Mouse (Mus musculus): Measurements from ENCODE around the gene Tmigd3.
A peak's percentile ranks its signal among the peaks of the same experiment; 100 is the strongest.

Gene Tmigd3

DNA sequence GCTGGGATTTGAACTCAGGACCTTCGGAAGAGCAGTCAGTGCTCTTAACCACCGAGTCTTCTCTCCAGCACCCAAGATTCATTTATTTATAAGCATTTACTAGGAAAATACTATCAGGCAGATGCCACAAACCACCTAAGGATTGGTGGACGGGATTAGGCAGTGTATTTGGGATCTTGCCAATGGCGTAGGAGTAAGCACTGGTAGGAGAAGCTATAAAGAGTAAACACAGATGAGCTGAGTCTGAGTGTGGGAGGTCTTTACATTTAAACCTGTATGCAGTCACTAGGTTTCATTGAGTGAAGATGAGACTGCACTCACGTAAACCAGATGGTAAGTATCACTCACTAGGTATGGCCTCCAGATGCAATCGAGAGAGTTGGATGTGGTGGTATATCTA, 63.2 kb downstream of the Tmigd3 start:
- no peak for DNase-seq (ENCODE audit: low spot score)

DNA sequence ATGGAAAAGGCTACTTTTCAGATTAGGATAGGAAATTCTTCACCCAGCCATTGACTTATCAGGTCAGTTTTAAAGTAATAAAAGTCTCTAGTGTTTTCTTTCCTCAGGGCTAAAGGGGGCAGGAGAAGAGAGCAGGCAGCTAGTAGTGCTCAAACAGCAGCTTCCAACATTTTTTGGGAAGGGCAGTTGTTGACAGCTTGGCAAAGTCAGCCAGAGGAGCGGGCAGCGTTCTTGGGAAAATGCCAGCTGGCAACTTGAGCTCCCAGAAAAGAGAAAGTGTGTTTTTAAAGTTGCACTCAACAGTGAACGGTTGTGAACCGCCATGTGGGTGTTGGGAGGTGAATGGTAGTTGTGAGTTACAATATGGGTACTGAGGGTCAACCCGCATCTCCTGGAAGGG, 64.3 kb downstream of the Tmigd3 start:
- no peak for DNase-seq (ENCODE audit: low spot score)

DNA sequence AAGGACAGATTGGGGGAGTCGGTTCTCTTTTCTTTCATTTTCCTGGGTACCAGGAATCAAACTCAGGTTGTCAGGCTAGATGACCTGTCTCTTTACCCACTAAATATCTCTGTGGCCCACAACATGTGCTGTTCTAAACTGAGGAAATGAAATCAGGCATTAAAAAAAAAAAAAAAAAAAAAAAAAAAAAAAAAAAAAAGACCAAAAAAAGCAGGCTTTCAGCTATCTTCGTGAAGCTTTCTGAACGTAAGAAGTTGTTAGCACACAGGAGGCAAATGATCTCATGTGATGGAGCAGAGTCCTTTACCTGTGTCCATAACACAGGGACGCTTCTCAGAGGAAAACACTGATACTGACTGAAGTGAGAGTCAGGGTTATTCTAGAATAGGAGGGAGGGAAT, 65.4 kb downstream of the Tmigd3 start:
- DNase-seq (ENCODE audit: low spot score) = no peak

DNA sequence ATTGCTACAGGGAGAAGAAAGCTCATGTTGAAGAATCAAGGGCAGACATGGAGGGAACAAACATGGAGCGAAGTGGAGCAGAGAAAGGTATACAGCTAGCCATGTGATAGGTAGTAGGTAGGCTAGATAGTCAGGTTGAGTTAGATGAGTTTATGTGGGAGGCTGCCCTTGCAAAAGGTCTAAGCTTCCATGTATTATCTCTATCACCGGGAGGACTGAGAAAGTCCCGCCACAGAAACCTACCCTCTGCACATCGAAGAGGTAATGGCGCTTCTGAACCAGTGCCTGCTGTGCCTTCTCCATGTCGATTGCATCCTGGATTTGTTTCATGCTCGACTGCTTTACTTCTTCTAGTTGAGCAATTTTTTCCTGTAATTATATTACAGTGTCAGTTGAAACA, 80.6 kb downstream of the Tmigd3 start:
- no peak for DNase-seq (ENCODE audit: low spot score)

DNA sequence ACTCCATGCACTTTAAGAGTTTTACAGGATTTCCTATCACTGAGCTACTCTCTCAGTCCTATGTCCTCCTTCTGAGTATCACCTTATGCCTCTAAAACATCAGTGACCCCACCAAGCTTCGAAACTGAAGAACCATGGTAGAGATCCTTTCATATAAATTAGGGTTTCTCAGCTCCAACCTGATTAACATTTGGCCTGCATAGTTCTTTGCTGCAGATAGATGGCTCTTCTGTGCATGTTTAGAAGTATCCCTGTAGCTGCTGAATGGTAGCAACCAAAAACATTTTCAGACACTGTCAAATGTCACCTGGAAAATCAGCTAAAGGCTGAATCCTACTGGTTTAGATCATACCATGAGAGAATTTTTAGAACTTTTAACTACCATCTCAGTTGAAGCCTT, 86.5 kb downstream of the Tmigd3 start:
- no peak for DNase-seq (ENCODE audit: low spot score)

DNA sequence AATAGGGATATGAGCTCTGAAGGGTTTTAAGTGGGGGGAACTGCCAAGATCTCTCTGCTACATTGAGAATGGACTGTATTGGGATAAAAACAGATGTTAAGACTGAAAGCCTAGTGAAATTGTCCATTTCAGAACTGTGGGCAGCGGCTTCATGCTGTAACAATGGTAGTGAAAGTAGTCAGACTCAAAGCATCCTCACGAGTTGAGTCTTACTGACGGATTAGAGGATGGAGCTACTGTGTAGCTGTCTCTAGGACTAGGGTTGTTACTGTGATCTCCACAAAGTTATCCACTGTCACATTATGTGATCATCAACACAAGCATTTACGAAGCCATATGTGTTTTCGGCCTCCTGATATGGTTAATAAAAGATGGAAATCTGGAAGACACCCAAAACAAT, 87.5 kb downstream of the Tmigd3 start:
- no peak for DNase-seq (ENCODE audit: low spot score)

DNA sequence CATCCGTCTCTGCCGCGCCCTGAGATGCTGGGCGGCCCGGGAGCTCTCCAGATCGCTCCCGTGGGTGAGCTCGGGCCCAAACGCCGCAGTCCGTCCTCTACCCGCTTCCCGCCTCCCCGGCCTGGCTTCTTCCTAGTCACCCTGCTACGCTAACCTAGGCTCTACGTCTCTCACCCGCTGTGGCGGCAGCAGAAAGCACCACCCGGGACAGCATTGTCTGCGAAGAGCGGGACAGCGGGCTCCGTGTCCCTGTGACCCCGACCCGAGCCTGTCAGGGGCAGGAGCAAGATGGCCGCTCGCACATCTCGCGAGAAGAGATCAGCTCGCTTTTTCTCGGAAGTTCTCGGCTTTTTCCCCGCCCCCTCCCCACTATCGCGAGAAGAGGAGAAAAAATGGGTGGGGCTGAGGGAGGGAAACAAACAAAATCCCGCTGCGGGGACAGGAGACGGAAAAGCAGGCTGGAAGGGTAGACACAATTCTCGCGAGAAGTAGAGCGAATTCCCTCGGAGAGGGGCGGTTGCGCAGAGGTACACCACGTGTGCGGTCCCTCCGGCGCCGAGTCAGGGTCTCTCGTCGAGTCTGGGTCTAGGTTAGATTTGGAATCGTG, 88.4 kb downstream of the Tmigd3 start, which contains the start of gene Wdr77:
Gene Wdr77 (plus strand): TSS at position 396 of the 607 bp plus-strand sequence.
- peak; percentile 98 for DNase-seq (ENCODE audit: low spot score)

DNA sequence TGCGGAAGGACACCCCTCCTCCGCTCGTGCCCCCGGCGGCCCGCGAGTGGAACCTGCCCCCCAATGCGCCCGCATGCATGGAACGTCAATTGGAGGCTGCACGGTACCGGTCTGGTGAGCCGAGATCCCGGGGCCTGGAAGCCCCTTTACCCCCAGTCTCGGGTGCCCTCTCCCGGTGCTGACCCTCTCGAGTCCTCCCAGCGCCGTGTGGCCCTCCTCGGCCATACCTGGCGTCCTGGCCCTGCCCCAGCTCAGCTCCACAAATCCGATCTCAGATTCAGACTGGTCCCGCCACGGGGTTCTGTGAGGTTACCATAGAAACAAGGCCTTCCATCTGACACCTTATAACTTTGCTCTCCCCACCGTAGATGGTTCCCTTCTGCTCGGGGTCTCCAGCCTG, 88.9 kb downstream of the Tmigd3 start:
- peak; percentile 42 for DNase-seq (ENCODE audit: low spot score)

DNA sequence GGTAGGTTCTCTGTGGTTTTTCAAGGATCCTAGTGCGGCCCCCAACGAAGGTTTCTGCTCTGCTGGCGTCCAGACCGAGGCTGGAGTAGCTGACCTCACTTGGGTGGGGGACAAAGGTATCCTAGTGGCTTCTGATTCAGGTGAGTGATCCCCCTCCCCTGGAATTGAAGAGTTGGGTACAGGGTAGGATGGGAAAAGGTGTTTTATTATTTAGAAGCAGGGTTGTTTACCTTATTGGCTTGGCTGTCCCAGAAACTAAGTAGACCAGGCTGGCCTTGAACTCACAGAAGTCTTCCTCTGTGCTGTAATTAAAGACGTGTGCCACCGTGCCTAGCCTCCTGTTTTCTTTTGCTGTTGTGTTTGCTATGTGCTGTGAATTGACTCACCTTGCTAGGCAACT, 89.3 kb downstream of the Tmigd3 start, which contains the start of gene Atp5f1:
Gene Atp5f1 (minus strand): TSS at position 101 of the 400 bp plus-strand sequence.
- DNase-seq (ENCODE audit: low spot score) = no peak

DNA sequence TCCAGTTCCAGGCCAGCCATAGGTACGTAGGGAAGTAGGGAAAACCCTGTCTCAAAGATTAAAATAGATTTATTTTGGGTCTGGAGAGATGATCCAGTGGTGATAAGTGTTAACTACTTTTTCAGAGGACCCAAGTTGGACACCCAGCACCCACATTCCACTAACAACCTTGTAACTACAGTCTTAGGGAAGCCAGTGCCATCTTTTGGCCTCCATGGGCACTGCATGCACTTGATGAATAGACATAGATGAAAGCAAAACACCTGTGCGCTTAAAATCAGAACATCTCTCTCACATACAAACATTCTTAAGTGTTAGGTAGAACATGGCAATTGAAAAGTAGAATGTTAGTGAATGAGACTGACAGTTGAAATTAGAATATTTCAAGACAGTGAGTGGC, 90.0 kb downstream of the Tmigd3 start:
- peak; percentile 30 for DNase-seq (ENCODE audit: low spot score)

DNA sequence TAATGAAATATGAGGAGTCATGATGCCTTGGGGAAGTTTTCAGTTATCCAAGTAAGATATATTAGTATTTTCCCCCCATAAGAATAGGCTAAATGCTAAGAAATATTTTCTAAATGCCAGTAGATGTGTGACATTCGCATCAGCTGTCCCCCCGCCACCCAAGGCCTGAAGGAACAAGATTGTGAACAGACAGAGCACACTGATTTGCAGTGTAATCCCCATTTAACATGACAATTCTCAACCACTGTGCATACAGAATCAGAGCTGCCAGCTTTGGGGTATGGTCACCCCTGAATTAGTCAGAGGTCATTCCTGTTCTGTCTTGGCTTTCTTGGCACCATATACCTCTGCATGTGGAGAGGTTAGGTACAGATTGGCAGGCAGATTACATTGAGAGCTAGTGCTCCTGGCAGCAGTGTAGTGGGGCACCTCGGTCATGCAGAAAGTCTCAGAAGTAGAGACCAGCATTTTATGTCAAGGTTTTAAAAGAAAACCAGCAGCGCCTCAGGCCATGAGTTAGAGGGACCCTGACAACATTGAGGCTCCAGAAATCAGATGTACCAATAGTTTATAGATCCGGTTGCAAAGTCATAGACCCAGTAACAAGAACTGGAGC, 101.2 kb downstream of the Tmigd3 start:
- DNase-seq (ENCODE audit: low spot score) = no peak

DNA sequence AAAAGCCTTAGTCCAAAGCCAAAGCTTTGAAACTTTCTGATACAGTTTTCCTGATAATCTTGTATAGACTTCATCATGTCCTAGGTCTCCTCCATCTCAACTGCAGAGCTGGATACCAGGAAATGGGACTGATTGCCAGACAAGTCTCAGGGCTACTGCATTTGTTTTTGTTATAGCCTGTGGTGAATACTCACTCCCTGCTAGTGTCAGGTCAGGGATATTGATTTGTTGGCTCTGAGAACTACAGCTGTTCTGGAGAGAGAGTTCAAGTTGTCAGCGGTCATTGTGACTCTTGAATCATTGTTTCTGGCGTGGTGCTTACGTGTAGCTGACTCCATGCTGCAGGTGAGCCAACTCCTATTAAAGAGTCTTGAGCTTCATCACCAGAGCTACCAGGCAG, 102.7 kb downstream of the Tmigd3 start, which contains the start of gene Ovgp1:
Gene Ovgp1 (plus strand): TSS at position 301 of the 400 bp plus-strand sequence.
- DNase-seq (ENCODE audit: low spot score) = no peak
